Mouse (Mus musculus) kidney, embryonic 16.5 days (tissue): ENCODE results near the gene Acad12. TPM values are rescaled to one million over a fixed set of nuclear protein-coding genes. Genes with fewer than 3 reads are reported as not detected.

Experiments used
- ATAC-seq: fragments of 200-750 bp; cut with Nextera tagmentation; 2 replicates; pipeline ENCODE4 v1.8.0; 2017; ENCODE audit warnings: moderate TSS enrichment; ENCODE audit not compliant: low FRiP score, low TSS enrichment
- H3K27ac ChIP-seq: fragments of 300-500 bp; sonication (generic); 2 replicates; pipeline ENCODE4 v1.5.1; 2014; ENCODE audit warnings: low read length
- H3K27me3 ChIP-seq: fragments of 300-500 bp; sonication (generic); 2 replicates; pipeline ENCODE4 v1.6.1; 2014; ENCODE audit warnings: low read length, control low read depth, mixed read lengths; ENCODE audit not compliant: insufficient read depth
- H3K36me3 ChIP-seq: fragments of 300-500 bp; sonication (generic); 2 replicates; pipeline ENCODE4 v1.6.1; 2014; ENCODE audit warnings: low read length, control low read depth, mixed read lengths; ENCODE audit not compliant: insufficient read depth
- H3K4me1 ChIP-seq: fragments of 300-500 bp; sonication (generic); 2 replicates; pipeline ENCODE4 v1.6.1; 2014; ENCODE audit warnings: low read length, control low read depth, mixed read lengths; ENCODE audit not compliant: insufficient read depth
- H3K4me2 ChIP-seq: fragments of 300-500 bp; sonication (generic); replicated peaks from 2 replicates; pipeline ENCODE4 v1.6.1; 2014; ENCODE audit warnings: low read depth, low read length
- H3K4me3 ChIP-seq: fragments of 300-500 bp; sonication (generic); 2 replicates; pipeline ENCODE4 v1.5.1; 2014; ENCODE audit warnings: mild to moderate bottlenecking, low read length
- H3K9ac ChIP-seq: fragments of 300-500 bp; sonication (generic); replicated peaks from 2 replicates; pipeline ENCODE4 v1.6.1; 2014; ENCODE audit warnings: low read length
- H3K9me3 ChIP-seq: fragments of 300-500 bp; sonication (generic); 2 replicates; pipeline ENCODE4 v1.6.1; 2016; ENCODE audit warnings: low read length, control low read depth
- WGBS: fragments of 180-500 bp; shearing (Covaris S2); extraction: QIAGEN DNeasy Blood & Tissue Kit; methylation state at CpG from one replicate; pipeline ENCODE4 v1.1.7; 2014; 5-methylcytosine and 5-hydroxymethylcytosine counted together
- polyA plus RNA-seq: library from polyadenylated mRNA; unstranded; fragments of >200 nt; fragmentation: Nextera tagmentation; extraction: Ambion mirVana; gene quantifications from 2 replicates; pipeline ENCODE4 v1.2.1, GENCODE M21; 2015

The Acad12 gene
- polyA plus RNA-seq, 1 experiment from 2014 or later: 3.5 TPM

DNA sequence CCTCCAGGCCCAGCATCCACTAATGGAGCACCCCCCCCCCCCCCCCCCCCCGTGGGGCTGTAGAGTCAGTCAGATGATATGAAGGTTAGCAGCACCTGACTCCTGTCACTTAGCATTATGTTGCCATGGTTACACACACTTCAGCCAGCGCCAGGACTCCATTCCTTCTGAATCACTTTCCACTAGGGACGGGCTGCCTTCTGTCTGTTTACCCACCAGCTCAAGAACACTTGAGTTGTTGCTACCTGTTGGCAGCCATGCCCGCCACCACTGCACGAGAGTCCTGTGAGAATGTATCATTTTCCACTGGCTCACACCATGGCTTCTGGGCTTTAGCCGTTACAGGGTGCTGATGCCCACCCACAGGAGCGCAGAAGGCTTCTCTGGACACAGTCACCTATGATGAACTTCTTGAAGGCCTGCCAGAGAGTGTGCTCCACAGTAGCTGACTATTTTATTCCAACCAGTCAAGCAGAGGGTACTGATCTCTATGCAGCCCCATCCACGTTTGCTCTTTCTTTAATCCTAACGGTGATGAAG is 48.8 kb downstream of the Acad12 start:
- Histone ChIP-seq H3K9ac (no peak overlapping the region), H3K36me3 (peaks cover 15% of the 10 kb centered on the region), H3K4me3 (no peak overlapping the region), H3K4me2 (no peak overlapping the region), H3K27ac (no peak overlapping the region), H3K4me1 (no peaks in the 10 kb centered on the region), H3K27me3 (no peaks in the 10 kb centered on the region), H3K9me3 (no peaks in the 10 kb centered on the region)
- ATAC-seq: no peak
- WGBS: 76% methylated on average over 9 of the region's 9 CpGs

DNA sequence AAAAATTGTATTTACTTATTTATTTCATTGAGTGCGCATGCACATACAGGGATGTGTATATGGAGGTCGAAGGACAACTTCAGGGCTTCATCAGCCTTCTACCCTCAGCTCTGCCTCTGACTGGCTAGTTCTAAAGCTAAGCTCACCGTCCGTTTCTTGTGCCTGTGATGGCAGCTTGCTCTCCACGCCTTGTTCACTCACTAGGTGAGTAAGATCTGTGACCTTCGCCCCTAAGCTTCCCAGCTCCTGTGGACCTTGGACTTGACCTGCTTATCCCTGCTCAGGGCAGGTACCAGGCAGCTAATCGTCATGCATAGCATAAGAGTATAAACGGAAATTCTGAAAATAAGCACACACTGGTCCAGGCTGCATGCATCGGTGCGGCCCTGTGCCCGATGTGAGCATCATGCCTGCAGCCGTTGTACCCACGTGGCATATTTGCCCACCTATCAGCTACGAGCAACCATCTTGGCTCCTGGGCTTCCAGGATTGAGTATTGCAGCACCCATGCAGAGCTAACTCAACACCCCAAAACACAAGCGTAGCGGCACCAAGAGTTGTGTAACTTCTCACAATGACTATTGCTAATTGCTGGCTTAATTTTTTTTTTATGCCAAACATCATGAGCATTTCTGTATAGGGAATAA is 52.6 kb downstream of the Acad12 start:
- Histone ChIP-seq H3K4me2 (no peak overlapping the region), H3K9ac (no peak overlapping the region), H3K27me3 (no peaks in the 10 kb centered on the region), H3K4me1 (0 out of 2 replicates have a peak, but pooled peaks cover 3% of the 10 kb centered on the region), H3K36me3 (peaks cover 12% of the 10 kb centered on the region), H3K4me3 (no peak overlapping the region), H3K27ac (no peak overlapping the region), H3K9me3 (no peaks in the 10 kb centered on the region)
- whole genome bisulfite sequencing: 87% methylated on average over 16 of the region's 16 CpGs
- ATAC-seq: peak; percentile 30; the same call in 1 of the 2 replicates

DNA sequence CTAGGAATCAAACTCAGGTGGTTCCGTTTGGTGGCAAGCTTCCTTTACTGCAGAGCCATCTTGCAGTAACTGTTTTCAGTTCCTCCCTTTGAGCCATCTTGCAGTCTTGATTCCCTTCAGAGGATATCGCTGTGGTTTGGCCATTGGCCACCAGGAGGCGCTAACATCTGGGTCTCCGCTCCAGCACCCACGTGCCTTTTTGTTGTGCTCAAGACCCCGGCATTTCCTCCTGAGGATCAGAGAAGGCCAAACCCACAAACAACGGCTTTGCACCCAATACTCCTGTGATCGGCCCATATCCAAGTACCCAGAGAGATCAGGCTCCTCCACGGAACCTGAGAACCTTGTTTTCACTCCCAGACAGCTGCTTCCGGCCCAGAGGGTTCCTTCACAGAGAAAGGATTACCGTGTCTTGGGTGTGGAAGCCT is 54.3 kb downstream of the Acad12 start:
- H3K4me2 ChIP-seq: peak overlapping the region; percentile 43
- peak; percentile 39; the same call in 1 of the 2 replicates for ATAC-seq
- no peaks in the 10 kb centered on the region for H3K27me3 ChIP-seq
- peak overlapping the region; percentile 18 for H3K4me3 ChIP-seq
- H3K9ac ChIP-seq: peak overlapping the region; percentile 33
- 0 out of 2 replicates have a peak, but pooled peaks cover 5% of the 10 kb centered on the region for H3K36me3 ChIP-seq
- no peak overlapping the region for H3K27ac ChIP-seq
- H3K9me3 ChIP-seq: no peaks in the 10 kb centered on the region
- 7% methylated on average over 11 of the region's 11 CpGs for whole genome bisulfite sequencing
- H3K4me1 ChIP-seq: 0 out of 2 replicates have a peak, but pooled peaks cover 3% of the 10 kb centered on the region

DNA sequence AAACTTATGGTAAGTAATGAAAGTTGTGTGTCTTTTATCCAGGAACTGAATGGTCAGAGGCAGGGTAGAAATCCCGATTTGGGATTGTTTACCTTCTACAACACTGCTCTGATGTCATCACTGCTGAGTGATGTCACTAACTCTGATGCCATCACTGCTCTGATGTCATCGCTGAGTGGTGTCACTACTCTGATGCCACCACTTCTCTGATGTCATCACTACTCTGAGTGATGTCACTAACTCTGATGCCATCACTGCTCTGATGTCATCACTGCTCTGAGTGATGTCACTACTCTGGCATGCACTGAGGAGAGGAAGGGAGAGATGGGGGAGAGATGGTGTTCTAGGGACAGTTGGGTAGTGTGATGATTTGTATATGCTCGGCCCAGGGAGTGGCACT is 56.3 kb downstream of the Acad12 start:
- Histone ChIP-seq H3K36me3 (no peaks in the 10 kb centered on the region), H3K4me1 (0 out of 2 replicates have a peak, but pooled peaks cover 3% of the 10 kb centered on the region), H3K4me2 (no peak overlapping the region), H3K9me3 (no peaks in the 10 kb centered on the region), H3K4me3 (no peak overlapping the region), H3K27me3 (no peaks in the 10 kb centered on the region), H3K9ac (no peak overlapping the region), H3K27ac (no peak overlapping the region)
- no peak for ATAC-seq
- 85% methylated on average over 3 of the region's 3 CpGs for WGBS

DNA sequence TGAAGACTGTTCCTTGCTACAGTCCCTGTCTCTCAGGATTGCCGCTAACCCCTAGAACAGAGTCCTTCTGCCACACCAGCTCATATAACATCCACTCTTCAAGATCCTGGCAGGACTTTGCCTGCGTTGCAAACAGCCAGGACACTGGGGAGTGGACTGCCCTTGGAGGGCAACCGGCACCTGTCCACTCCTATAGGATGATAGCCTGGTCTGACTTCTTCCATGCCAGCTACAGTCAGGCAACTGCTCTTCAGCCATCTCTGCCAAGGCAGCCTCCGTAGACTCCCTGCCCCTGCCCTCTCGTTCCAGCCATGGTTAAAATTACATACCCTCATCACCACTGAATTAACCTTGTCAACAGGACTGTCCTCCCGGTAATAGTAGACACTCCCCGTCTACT is 69.5 kb downstream of the Acad12 start:
- H3K4me2 ChIP-seq: no peak overlapping the region
- peaks cover 6% of the 10 kb centered on the region for H3K4me1 ChIP-seq
- H3K9me3 ChIP-seq: no peaks in the 10 kb centered on the region
- no peaks in the 10 kb centered on the region for H3K36me3 ChIP-seq
- no peaks in the 10 kb centered on the region for H3K27me3 ChIP-seq
- WGBS: 45% methylated on average over 7 of the region's 7 CpGs
- no peak for ATAC-seq
- H3K4me3 ChIP-seq: no peak overlapping the region
- H3K27ac ChIP-seq: no peak overlapping the region
- no peak overlapping the region for H3K9ac ChIP-seq

DNA sequence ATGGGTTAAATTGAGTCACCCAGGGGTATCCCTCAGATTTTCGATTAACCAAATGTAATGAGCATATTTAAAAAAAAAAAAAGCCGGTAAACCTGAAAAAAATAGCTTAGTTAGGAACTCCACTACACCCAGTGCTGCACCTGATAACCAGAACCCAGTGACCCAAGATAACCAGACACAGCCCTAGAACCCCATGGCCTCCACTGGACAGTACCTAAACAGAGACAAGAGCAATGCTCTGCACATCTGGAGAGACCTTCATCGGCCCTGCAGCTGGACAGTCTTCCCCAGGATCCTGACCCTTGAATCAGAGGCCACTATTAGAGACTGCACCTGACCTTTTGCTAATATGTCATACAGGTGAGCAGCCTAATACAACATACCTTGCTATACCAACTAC is 71.7 kb downstream of the Acad12 start:
- H3K4me2 ChIP-seq: no peak overlapping the region
- no peak overlapping the region for H3K4me3 ChIP-seq
- no peaks in the 10 kb centered on the region for H3K36me3 ChIP-seq
- peaks cover 17% of the 10 kb centered on the region for H3K4me1 ChIP-seq
- H3K27ac ChIP-seq: no peak overlapping the region
- no peaks in the 10 kb centered on the region for H3K9me3 ChIP-seq
- ATAC-seq: no peak
- WGBS: 92% methylated on average over 3 of the region's 3 CpGs
- H3K9ac ChIP-seq: no peak overlapping the region
- H3K27me3 ChIP-seq: no peaks in the 10 kb centered on the region

Other genes with a start within 250 kb of the Acad12 start
- gene Trafd1, start 233.3 kb downstream of the Acad12 start, polyA plus RNA-seq: 60.6 and 67.1 TPM in 2 replicates
- 46.5 and 47.5 TPM in 2 replicates for gene Naa25, start 221.0 kb downstream of the Acad12 start, polyA plus RNA-seq
- gene Tmem116, start 167.0 kb downstream of the Acad12 start, polyA plus RNA-seq: 11.5 and 14.0 TPM in 2 replicates
- gene Erp29, start 166.4 kb downstream of the Acad12 start, polyA plus RNA-seq: 203 and 208 TPM in 2 replicates
- gene Adam1b, start 115.5 kb downstream of the Acad12 start, polyA plus RNA-seq: 0.22 and 0.24 TPM in 2 replicates
- 1.2 and 1.5 TPM in 2 replicates for gene Adam1a, start 73.5 kb downstream of the Acad12 start, polyA plus RNA-seq
- gene Gm42878, start 73.5 kb downstream of the Acad12 start, polyA plus RNA-seq: 0.42 TPM in 1 of 2 replicates, not detected in the other
- 50.6 and 51.2 TPM in 2 replicates for gene Mapkapk5, start 73.0 kb downstream of the Acad12 start, polyA plus RNA-seq
- 234 and 274 TPM in 2 replicates for gene Aldh2, start 25.1 kb downstream of the Acad12 start, polyA plus RNA-seq
- gene Acad10, start 41.6 kb upstream of the Acad12 start, polyA plus RNA-seq: 4.3 and 5.7 TPM in 2 replicates
- gene Brap, start 41.6 kb upstream of the Acad12 start, polyA plus RNA-seq: 34.9 and 37.4 TPM in 2 replicates
- gene Atxn2, start 92.4 kb upstream of the Acad12 start, polyA plus RNA-seq: 38.9 and 56.5 TPM in 2 replicates
- 17.4 and 17.8 TPM in 2 replicates for gene Sh2b3, start 218.7 kb upstream of the Acad12 start, polyA plus RNA-seq
- gene Pheta1, start 230.0 kb upstream of the Acad12 start, polyA plus RNA-seq: 28.9 and 33.2 TPM in 2 replicates